Mouse (Mus musculus) kidney, postnatal 0 days (tissue): ENCODE data around the gene Odaph. TPM values are rescaled to one million over a fixed set of nuclear protein-coding genes. Genes with fewer than 3 reads are reported as not detected.
"Not testable (repeated sequence)": the region's sequence is repeated elsewhere in the genome, so short reads cannot be mapped to it uniquely, and the experiment has no call there.

Experiments
- ATAC-seq: fragments of 200-750 bp; cut with Nextera tagmentation; replicated peaks from 2 replicates; pipeline ENCODE4 v1.8.0; 2017; ENCODE audit warnings: low read depth, moderate number of reproducible peaks, moderate TSS enrichment, moderate library complexity; ENCODE audit not compliant: low FRiP score
- DNase-seq: peaks from one replicate; pipeline ENCODE4 v3.0.0-alpha.2; 2016; ENCODE audit warnings: low spot score
- H3K27ac ChIP-seq: fragments of 300-500 bp; sonication (generic); 2 replicates; pipeline ENCODE4 v1.5.1; 2014; ENCODE audit warnings: mild to moderate bottlenecking
- H3K27me3 ChIP-seq: fragments of 300-500 bp; sonication (generic); 2 replicates; pipeline ENCODE4 v1.6.1; 2014; ENCODE audit warnings: low read length, mixed read lengths; ENCODE audit not compliant: insufficient read depth
- H3K36me3 ChIP-seq: fragments of 300-500 bp; sonication (generic); 2 replicates; pipeline ENCODE4 v1.6.1; 2014; ENCODE audit warnings: low read length, mixed read lengths; ENCODE audit not compliant: insufficient read depth
- H3K4me1 ChIP-seq: fragments of 300-500 bp; sonication (generic); replicated peaks from 2 replicates; pipeline ENCODE4 v1.6.1; 2014; ENCODE audit warnings: antibody characterized with exemption, low read length, mixed read lengths; ENCODE audit not compliant: insufficient read depth
- H3K4me2 ChIP-seq: fragments of 300-500 bp; sonication (generic); 2 replicates; pipeline ENCODE4 v1.6.1; 2014; ENCODE audit warnings: mild to moderate bottlenecking, low read length, moderate library complexity, mixed read lengths
- H3K4me3 ChIP-seq: fragments of 300-500 bp; sonication (generic); replicated peaks from 2 replicates; pipeline ENCODE4 v1.5.1; 2014; ENCODE audit warnings: low read depth, low read length
- H3K9ac ChIP-seq: fragments of 300-500 bp; sonication (generic); 2 replicates; pipeline ENCODE4 v1.6.1; 2014; ENCODE audit warnings: low read depth, low read length
- H3K9me3 ChIP-seq: fragments of 300-500 bp; sonication (generic); replicated peaks from 2 replicates; pipeline ENCODE4 v1.6.1; 2016; ENCODE audit warnings: low read length, inconsistent platforms, mixed read lengths
- CTCF ChIP-seq: IDR thresholded peaks from 2 replicates; pipeline ENCODE4 v1.5.1; 2016; ENCODE audit warnings: antibody characterized with exemption, low read depth, mild to moderate bottlenecking, moderate library complexity
- WGBS: fragments of 180-500 bp; shearing (Covaris S2); extraction: QIAGEN DNeasy Blood & Tissue Kit; methylation state at CpG from one replicate; pipeline ENCODE4 v1.1.7; 2014; 5-methylcytosine and 5-hydroxymethylcytosine counted together
- polyA plus RNA-seq: library from polyadenylated mRNA; unstranded; fragments of >200 nt; fragmentation: Nextera tagmentation; extraction: Ambion mirVana; gene quantifications from 2 replicates; pipeline ENCODE4 v1.2.1, GENCODE M21; 2015

The Odaph gene
- not detected in 2 replicates for polyA plus RNA-seq

GRCm38 (mm10) chr5:91987236-91987635 is at the start of gene Odaph:
Gene Odaph, plus strand, starts transcription at chr5:91987475.
- TF ChIP-seq CTCF = no peak
- Histone ChIP-seq H3K36me3 (no peaks in the 10 kb centered on the region), H3K4me3 (no peak within 1 kb of the TSS), H3K4me1 (no peaks in the 10 kb centered on the region), H3K9ac (no peak within 1 kb of the TSS), H3K27ac (no peak within 1 kb of the TSS), H3K4me2 (no peak within 1 kb of the TSS), H3K27me3 (no peaks in the 10 kb centered on the region), H3K9me3 (no peaks in the 10 kb centered on the region)
- 75% methylated on average over 4 of the region's 4 CpGs for WGBS
- ATAC-seq = no peak
- DNase-seq = no peak

GRCm38 (mm10) chr5:91945609-91946008 is 41.7 kb upstream of the Odaph start:
- H3K4me3 ChIP-seq, H3K4me1 ChIP-seq, H3K27ac ChIP-seq, H3K9me3 ChIP-seq, H3K27me3 ChIP-seq, ATAC-seq, H3K9ac ChIP-seq, H3K4me2 ChIP-seq, DNase-seq: not testable (repeated sequence)
- peaks cover 23% of the 10 kb centered on the region; the same call in 1 of the 2 replicates for H3K36me3 ChIP-seq
- WGBS = 93% methylated on average over 1 of the region's 1 CpGs

- Histone ChIP-seq H3K27ac (no peak overlapping the region), H3K9ac (no peak overlapping the region), H3K27me3 (no peaks in the 10 kb centered on the region), H3K4me3 (no peak overlapping the region), H3K9me3 (no peaks in the 10 kb centered on the region), H3K36me3 (peaks cover 24% of the 10 kb centered on the region; the same call in 1 of the 2 replicates), H3K4me1 (no peaks in the 10 kb centered on the region), H3K4me2 (no peak overlapping the region)
- ATAC-seq (no peak), DNase-seq (no peak)
- WGBS = 94% methylated on average over 4 of the region's 4 CpGs
- TF ChIP-seq CTCF = no peak
Measured at GRCm38 (mm10) chr5:91947008-91947407, 40.3 kb upstream of the Odaph start.

GRCm38 (mm10) chr5:91949441-91949840 is 37.8 kb upstream of the Odaph start:
- Histone ChIP-seq H3K9ac (no peak overlapping the region), H3K36me3 (peaks cover 38% of the 10 kb centered on the region), H3K4me1 (no peaks in the 10 kb centered on the region), H3K4me3 (no peak overlapping the region), H3K4me2 (no peak overlapping the region), H3K27ac (no peak overlapping the region), H3K27me3 (no peaks in the 10 kb centered on the region), H3K9me3 (no peaks in the 10 kb centered on the region)
- no peak for TF ChIP-seq CTCF
- no peak for ATAC-seq
- no peak for DNase-seq
- 93% methylated on average over 7 of the region's 7 CpGs for WGBS

- TF ChIP-seq CTCF = peak; percentile 63
- DNase-seq (peak; percentile 57), ATAC-seq (no peak)
- H3K27ac ChIP-seq = no peak overlapping the region
- H3K9ac ChIP-seq = no peak overlapping the region
- no peaks in the 10 kb centered on the region for H3K9me3 ChIP-seq
- no peaks in the 10 kb centered on the region for H3K4me1 ChIP-seq
- H3K36me3 ChIP-seq = peaks cover 43% of the 10 kb centered on the region
- H3K4me3 ChIP-seq = no peak overlapping the region
- H3K4me2 ChIP-seq = no peak overlapping the region
- H3K27me3 ChIP-seq = no peaks in the 10 kb centered on the region
Measured at GRCm38 (mm10) chr5:91951404-91951803, 35.9 kb upstream of the Odaph start.

- Histone ChIP-seq H3K27me3 (no peaks in the 10 kb centered on the region), H3K9me3 (no peaks in the 10 kb centered on the region), H3K4me1 (peaks cover 9% of the 10 kb centered on the region; the same call in 1 of the 2 replicates), H3K9ac (no peak overlapping the region), H3K4me3 (no peak overlapping the region), H3K36me3 (peaks cover 25% of the 10 kb centered on the region), H3K4me2 (no peak overlapping the region), H3K27ac (no peak overlapping the region)
- WGBS = 95% methylated on average over 3 of the region's 3 CpGs
- no peak for DNase-seq
- no peak for TF ChIP-seq CTCF
- no peak for ATAC-seq
Measured at GRCm38 (mm10) chr5:91956991-91957760, 30.1 kb upstream of the Odaph start.
